Mouse (Mus musculus): Measurements from ENCODE around the gene Bbs1. TPM values are rescaled to one million over a fixed set of nuclear protein-coding genes. Genes with fewer than 3 reads are reported as not detected.
A peak's percentile ranks its signal among the peaks of the same experiment; 100 is the strongest.
"Not testable (repeated sequence)": the region's sequence is repeated elsewhere in the genome, so short reads cannot be mapped to it uniquely, and the experiment has no call there.

Bbs1 gene
- polyA plus RNA-seq, 1 experiment from 2014 or later, result 2.8 TPM

DNA sequence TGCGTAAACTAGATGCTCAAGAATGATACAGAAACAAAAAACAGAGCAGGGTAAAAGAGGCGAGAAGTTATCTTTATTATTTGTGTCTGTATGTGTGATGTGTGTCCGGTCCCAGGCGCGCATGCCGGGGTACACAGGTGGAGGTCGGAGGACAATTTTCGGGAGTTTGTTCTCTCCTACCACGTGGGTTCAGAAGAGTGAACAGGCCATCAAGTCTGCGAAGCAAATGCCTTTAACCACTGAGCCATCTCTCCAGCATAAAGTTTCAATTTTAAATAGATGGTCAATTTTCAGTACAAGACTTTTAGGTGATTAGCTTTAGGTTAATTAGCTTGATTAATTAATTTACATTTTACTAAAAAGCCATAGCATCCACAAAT lies 27.1 kb downstream of the Bbs1 start:
- peaks cover 12% of the 10 kb centered on the region for H3K4me1 ChIP-seq (replicated peaks)
- H3K9ac ChIP-seq, result 0 out of 2 replicates have a peak overlapping the region, but pooled peaks have one; percentile 86
- H3K27ac ChIP-seq (ENCODE audit: poor library complexity, severe bottlenecking), result no peak overlapping the region
- ATAC-seq (ENCODE audit: insufficient number of reproducible peaks, low FRiP score), result no peak
- WGBS, result 65% methylated on average over 10 of the region's 10 CpGs
- H3K36me3 ChIP-seq, result no peaks in the 10 kb centered on the region
- H3K27me3 ChIP-seq (replicated peaks), result peaks cover 8% of the 10 kb centered on the region; the same call in 1 of the 2 replicates
- peak overlapping the region; percentile 87 for H3K4me2 ChIP-seq
- no peaks in the 10 kb centered on the region for H3K9me3 ChIP-seq (replicated peaks)
- peak overlapping the region; percentile 97 for H3K4me3 ChIP-seq

DNA sequence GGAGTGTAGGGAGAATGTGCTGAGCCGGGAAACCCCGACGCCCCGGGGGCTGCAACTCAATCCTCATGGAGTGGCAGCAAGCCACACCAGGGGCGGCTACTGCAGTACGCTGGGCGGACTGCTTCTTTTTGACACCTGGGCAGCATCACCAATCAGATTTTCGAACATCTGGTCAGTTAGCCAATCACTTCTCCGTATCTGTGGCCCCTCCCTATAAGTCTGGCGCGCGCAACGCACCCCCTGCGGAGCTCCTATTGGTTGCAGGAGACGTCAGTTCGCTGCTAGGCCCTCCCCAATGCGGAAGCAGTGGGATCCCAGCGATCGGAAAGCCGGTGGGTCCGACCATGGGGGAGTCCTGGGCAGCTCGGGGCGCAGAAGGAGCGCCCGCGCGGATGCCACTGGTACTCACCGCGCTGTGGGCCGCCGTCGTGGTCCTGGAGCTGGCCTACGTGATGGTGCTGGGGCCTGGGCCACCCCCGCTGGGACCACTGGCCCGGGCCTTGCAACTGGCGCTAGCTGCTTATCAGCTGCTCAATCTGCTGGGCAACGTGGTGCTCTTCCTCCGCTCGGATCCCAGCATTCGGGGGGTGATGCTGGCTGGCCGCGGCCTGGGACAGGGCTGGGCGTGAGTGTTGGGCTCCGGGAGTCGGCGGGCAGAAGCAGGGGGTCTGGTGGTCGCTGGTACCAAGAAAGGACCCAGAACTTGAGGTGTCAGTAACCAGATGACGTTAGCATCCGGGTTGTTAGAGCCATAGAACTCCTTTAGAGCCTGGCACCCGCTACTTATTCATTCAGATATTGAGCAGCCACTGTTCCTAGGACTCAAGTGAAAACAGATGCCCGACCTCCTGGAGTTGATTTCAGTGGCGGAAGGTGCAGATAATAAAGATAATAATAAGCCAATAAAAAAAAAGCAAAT lies 27.8 kb downstream of the Bbs1 start, which contains the start of gene Zdhhc24:
TSS of gene Zdhhc24 (plus strand) at position 264 of the 919 bp plus-strand sequence.
- ATAC-seq (ENCODE audit: insufficient number of reproducible peaks, low FRiP score), result peak; percentile 98
- WGBS, result under 1% methylated on average over 52 of the region's 52 CpGs

DNA sequence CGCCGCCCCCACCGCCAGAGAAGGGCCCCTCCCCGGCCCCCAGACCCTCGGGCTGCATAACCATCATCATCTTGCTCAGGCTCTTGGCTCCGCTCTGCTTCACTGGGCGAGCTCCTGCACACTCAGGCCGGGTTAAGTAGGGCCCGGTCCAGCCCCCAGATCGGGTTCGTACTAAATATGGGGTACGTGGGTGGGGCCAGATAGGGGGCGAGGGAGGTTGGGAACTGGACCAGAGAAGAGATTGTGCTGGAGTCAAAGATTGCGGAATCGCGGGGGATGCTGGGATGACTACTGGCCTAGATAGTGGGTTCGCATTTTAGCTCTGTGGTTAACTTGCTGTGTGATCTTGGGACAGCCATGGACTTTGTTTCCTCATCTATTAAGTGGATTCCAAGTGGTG lies 28.6 kb downstream of the Bbs1 start, which contains the start of gene Actn3:
TSS of gene Actn3 (minus strand) at position 125 of the 400 bp plus-strand sequence.
- Histone ChIP-seq H3K4me3 (peak within 1 kb of the TSS; percentile 97), H3K27ac (ENCODE audit: poor library complexity, severe bottlenecking) (peak within 1 kb of the TSS; percentile 45), H3K4me2 (peak within 1 kb of the TSS; percentile 87), H3K9me3 (replicated peaks) (no peaks in the 10 kb centered on the region), H3K4me1 (replicated peaks) (peaks cover 12% of the 10 kb centered on the region), H3K27me3 (replicated peaks) (peaks cover 8% of the 10 kb centered on the region; the same call in 1 of the 2 replicates), H3K36me3 (no peaks in the 10 kb centered on the region), H3K9ac (peak within 1 kb of the TSS; percentile 86)
- ATAC-seq (ENCODE audit: insufficient number of reproducible peaks, low FRiP score), result no peak
- 3% methylated on average over 17 of the region's 17 CpGs for WGBS

More for the DNA sequence above, 27.8 kb downstream of the Bbs1 start, which contains the start of gene Zdhhc24:
- H3K9me3 ChIP-seq (replicated peaks), result no peaks in the 10 kb centered on the region
- peak within 1 kb of the TSS; percentile 45 for H3K27ac ChIP-seq (ENCODE audit: poor library complexity, severe bottlenecking)
- peak within 1 kb of the TSS; percentile 87 for H3K4me2 ChIP-seq
- H3K4me3 ChIP-seq, result peak within 1 kb of the TSS; percentile 97
- peaks cover 8% of the 10 kb centered on the region; the same call in 1 of the 2 replicates for H3K27me3 ChIP-seq (replicated peaks)
- peak within 1 kb of the TSS; percentile 86 for H3K9ac ChIP-seq
- peaks cover 12% of the 10 kb centered on the region for H3K4me1 ChIP-seq (replicated peaks)
- no peaks in the 10 kb centered on the region for H3K36me3 ChIP-seq

- ATAC-seq (ENCODE audit: insufficient number of reproducible peaks, low FRiP score), result no peak
- 75% methylated on average over 3 of the region's 3 CpGs for WGBS
- H3K27ac ChIP-seq (ENCODE audit: poor library complexity, severe bottlenecking), result no peak overlapping the region
Observed at GRCm38 (mm10) chr19:4876755-4877154, 29.7 kb downstream of the Bbs1 start.

DNA sequence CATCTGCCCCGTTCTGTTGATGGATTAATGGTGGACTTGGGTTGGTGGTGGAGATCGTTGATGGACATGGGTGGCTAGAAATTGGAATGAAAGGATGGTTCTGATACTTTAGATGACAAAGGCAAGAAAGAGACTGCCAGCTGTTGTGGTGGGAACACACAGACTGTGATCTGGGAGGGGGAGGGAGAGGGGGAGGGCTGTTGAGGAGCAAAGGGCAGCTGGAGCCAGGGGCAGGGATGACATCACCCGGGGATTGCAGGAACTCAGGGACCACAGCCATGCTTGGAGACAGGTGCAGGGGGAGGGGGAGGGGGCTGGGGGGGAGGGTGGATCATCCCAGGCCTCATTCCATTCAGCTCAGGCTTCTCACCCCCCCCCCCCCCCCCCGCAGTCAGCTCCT lies 30.2 kb downstream of the Bbs1 start:
- Histone ChIP-seq H3K27ac (ENCODE audit: poor library complexity, severe bottlenecking) (no peak overlapping the region), H3K36me3 (no peaks in the 10 kb centered on the region), H3K4me1 (replicated peaks) (peaks cover 12% of the 10 kb centered on the region), H3K27me3 (replicated peaks) (peaks cover 8% of the 10 kb centered on the region; the same call in 1 of the 2 replicates), H3K4me3 (no peak overlapping the region), H3K4me2 (no peak overlapping the region), H3K9ac (no peak overlapping the region), H3K9me3 (replicated peaks) (no peaks in the 10 kb centered on the region)
- 71% methylated on average over 2 of the region's 4 CpGs for WGBS
- ATAC-seq (ENCODE audit: insufficient number of reproducible peaks, low FRiP score), result no peak

More at GRCm38 (mm10) chr19:4876755-4877154, 29.7 kb downstream of the Bbs1 start:
- H3K36me3 ChIP-seq, result no peaks in the 10 kb centered on the region
- peaks cover 8% of the 10 kb centered on the region; the same call in 1 of the 2 replicates for H3K27me3 ChIP-seq (replicated peaks)
- no peak overlapping the region for H3K9ac ChIP-seq
- H3K4me1 ChIP-seq (replicated peaks), result peaks cover 12% of the 10 kb centered on the region
- H3K4me2 ChIP-seq, result 0 out of 2 replicates have a peak overlapping the region, but pooled peaks have one; percentile 87
- H3K4me3 ChIP-seq, result no peak overlapping the region
- no peaks in the 10 kb centered on the region for H3K9me3 ChIP-seq (replicated peaks)

- H3K27ac ChIP-seq (ENCODE audit: poor library complexity, severe bottlenecking); H3K27me3 ChIP-seq (replicated peaks); H3K36me3 ChIP-seq; H3K4me2 ChIP-seq; H3K4me3 ChIP-seq; H3K9me3 ChIP-seq (replicated peaks); ATAC-seq (ENCODE audit: insufficient number of reproducible peaks, low FRiP score); H3K9ac ChIP-seq: not testable (repeated sequence)
- 78% methylated on average over 1 of the region's 1 CpGs for WGBS
- H3K4me1 ChIP-seq (replicated peaks), result peaks cover 12% of the 10 kb centered on the region
Observed at GRCm38 (mm10) chr19:4874613-4875012, 31.8 kb downstream of the Bbs1 start.

- Histone ChIP-seq H3K4me3 (no peak overlapping the region), H3K27ac (ENCODE audit: poor library complexity, severe bottlenecking) (no peak overlapping the region), H3K4me1 (replicated peaks) (peaks cover 4% of the 10 kb centered on the region; the same call in 1 of the 2 replicates), H3K36me3 (0 out of 2 replicates have a peak, but pooled peaks cover 4% of the 10 kb centered on the region), H3K4me2 (peak overlapping the region; percentile 32; the same call in 1 of the 2 replicates), H3K27me3 (replicated peaks) (peaks cover 41% of the 10 kb centered on the region), H3K9me3 (replicated peaks) (no peaks in the 10 kb centered on the region), H3K9ac (no peak overlapping the region)
- ATAC-seq (ENCODE audit: insufficient number of reproducible peaks, low FRiP score), result no peak
- 5% methylated on average over 17 of the region's 17 CpGs for WGBS
Observed at GRCm38 (mm10) chr19:4865147-4865546, 41.3 kb downstream of the Bbs1 start.

- no peak for ATAC-seq (ENCODE audit: insufficient number of reproducible peaks, low FRiP score)
- Histone ChIP-seq H3K4me1 (replicated peaks) (peaks cover 4% of the 10 kb centered on the region; the same call in 1 of the 2 replicates), H3K27ac (ENCODE audit: poor library complexity, severe bottlenecking) (no peak overlapping the region), H3K27me3 (replicated peaks) (peaks cover 36% of the 10 kb centered on the region), H3K4me2 (no peak overlapping the region), H3K4me3 (no peak overlapping the region), H3K9me3 (replicated peaks) (no peaks in the 10 kb centered on the region), H3K9ac (no peak overlapping the region), H3K36me3 (0 out of 2 replicates have a peak, but pooled peaks cover 4% of the 10 kb centered on the region)
- WGBS, result 76% methylated on average over 6 of the region's 6 CpGs
Observed at GRCm38 (mm10) chr19:4863048-4863447, 43.4 kb downstream of the Bbs1 start.

GRCm38 (mm10) chr19:4859081-4859480 lies 47.3 kb downstream of the Bbs1 start:
- Histone ChIP-seq H3K4me3 (no peak overlapping the region), H3K4me1 (replicated peaks) (peaks cover 9% of the 10 kb centered on the region; the same call in 1 of the 2 replicates), H3K36me3 (0 out of 2 replicates have a peak, but pooled peaks cover 10% of the 10 kb centered on the region), H3K9ac (no peak overlapping the region), H3K4me2 (no peak overlapping the region), H3K9me3 (replicated peaks) (no peaks in the 10 kb centered on the region), H3K27me3 (replicated peaks) (peaks cover 29% of the 10 kb centered on the region), H3K27ac (ENCODE audit: poor library complexity, severe bottlenecking) (no peak overlapping the region)
- ATAC-seq (ENCODE audit: insufficient number of reproducible peaks, low FRiP score), result peak; percentile 63
- 47% methylated on average over 6 of the region's 6 CpGs for WGBS

DNA sequence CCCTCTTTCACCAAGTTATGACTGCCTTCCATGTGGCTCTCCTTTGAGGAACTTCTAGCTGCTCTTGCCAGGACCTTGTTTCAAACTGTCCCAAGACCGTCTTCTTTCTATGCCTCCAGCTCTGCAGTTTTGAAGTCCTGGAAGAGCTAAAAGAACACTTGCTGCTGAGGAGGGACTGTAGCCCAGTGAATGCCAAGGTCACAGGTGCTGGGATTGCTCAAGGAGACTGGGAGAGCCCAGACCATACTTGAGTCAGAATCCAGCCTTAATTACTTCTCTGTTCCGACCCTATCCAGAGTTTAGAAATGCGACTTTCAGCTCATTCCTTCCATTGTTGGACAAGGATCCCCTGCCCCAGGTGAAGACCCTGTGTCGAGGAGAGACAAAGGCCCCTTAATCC lies 50.5 kb downstream of the Bbs1 start:
- H3K4me3 ChIP-seq, result peak overlapping the region; percentile 59; the same call in 1 of the 2 replicates
- peaks cover 20% of the 10 kb centered on the region for H3K27me3 ChIP-seq (replicated peaks)
- H3K36me3 ChIP-seq, result 0 out of 2 replicates have a peak, but pooled peaks cover 7% of the 10 kb centered on the region
- H3K4me1 ChIP-seq (replicated peaks), result peaks cover 9% of the 10 kb centered on the region; the same call in 1 of the 2 replicates
- no peak overlapping the region for H3K27ac ChIP-seq (ENCODE audit: poor library complexity, severe bottlenecking)
- ATAC-seq (ENCODE audit: insufficient number of reproducible peaks, low FRiP score), result no peak
- no peak overlapping the region for H3K9ac ChIP-seq
- H3K4me2 ChIP-seq, result peak overlapping the region; percentile 96
- no peaks in the 10 kb centered on the region for H3K9me3 ChIP-seq (replicated peaks)
- WGBS, result 84% methylated on average over 4 of the region's 4 CpGs

- Histone ChIP-seq H3K27me3 (replicated peaks) (peaks cover 24% of the 10 kb centered on the region), H3K4me3 (peak overlapping the region; percentile 59), H3K36me3 (0 out of 2 replicates have a peak, but pooled peaks cover 7% of the 10 kb centered on the region), H3K27ac (ENCODE audit: poor library complexity, severe bottlenecking) (peak overlapping the region; percentile 48; the same call in 1 of the 2 replicates), H3K9me3 (replicated peaks) (no peaks in the 10 kb centered on the region), H3K4me1 (replicated peaks) (peaks cover 9% of the 10 kb centered on the region; the same call in 1 of the 2 replicates), H3K4me2 (peak overlapping the region; percentile 96), H3K9ac (peak overlapping the region; percentile 73)
- ATAC-seq (ENCODE audit: insufficient number of reproducible peaks, low FRiP score), result no peak
- WGBS, result 4% methylated on average over 14 of the region's 14 CpGs
Observed at GRCm38 (mm10) chr19:4855470-4855820, 51.0 kb downstream of the Bbs1 start.

Data from heart, embryonic 12.5 days (tissue).